Mouse (Mus musculus) common myeloid progenitor, adult 5-6 weeks (primary cell): Measurements from ENCODE around the gene Gm21170. TPM values are rescaled to one million over a fixed set of nuclear protein-coding genes. Genes with fewer than 3 reads are reported as not detected.
"Not testable (repeated sequence)": the region's sequence is repeated elsewhere in the genome, so short reads cannot be mapped to it uniquely, and the experiment has no call there.

ENCODE experiments used
- ATAC-seq: replicated peaks from 2 replicates; pipeline ENCODE4 v1.8.0; 2016; ENCODE audit warnings: low read depth, mild to moderate bottlenecking, moderate TSS enrichment, inconsistent platforms; ENCODE audit not compliant: poor library complexity, severe bottlenecking
- total RNA-seq: library from RNA; stranded (forward); fragments of 200-1000, 187-1606 nt; gene quantifications from 2 replicates; pipeline ENCODE4 v1.2.3, GENCODE M21; 2017

Gm21170 gene
- not detected in 2 replicates for total RNA-seq

DNA sequence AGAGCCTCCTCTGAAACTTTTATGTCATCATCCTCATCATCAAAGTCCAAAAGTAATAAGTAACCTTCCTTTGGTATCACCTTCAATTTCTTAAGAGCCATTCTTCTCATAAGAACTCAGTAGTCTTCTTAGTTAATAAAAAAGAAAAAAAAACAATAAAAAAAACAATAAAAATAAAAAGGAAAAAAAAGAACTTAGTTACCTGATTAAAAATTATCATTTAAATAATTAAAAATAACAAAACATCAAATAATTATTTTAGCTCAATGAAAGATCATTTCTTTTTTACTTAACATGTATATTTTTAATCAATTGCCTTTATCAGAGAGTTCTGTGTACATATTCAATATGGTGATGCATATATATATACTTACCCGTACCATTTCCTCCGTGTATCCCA, at the start of gene Gm21170:
Gene Gm21170, minus strand, starts transcription at position 101 of the 400 bp plus-strand sequence.
- not testable (repeated sequence) for ATAC-seq

Other genes with a start within 250 kb of the Gm21170 start
- not detected in 2 replicates for gene Gm21256, start 240.1 kb downstream of the Gm21170 start, total RNA-seq